ENCODE assay signal across 23 mouse cellular contexts in genomic region chr8:85057367-85057766, GRCm38 (mm10). TPM values are rescaled to one million over a fixed set of nuclear protein-coding genes. Genes with fewer than 3 reads are reported as not detected.
"Had no signal": no experiment of that assay in that cellular context is flagged by ENCODE, and none has a peak within 500 bp of the region (broad histone marks: within the 10 kb centered on the region; RNA-seq: fewer than 3 reads in every experiment).

No protein-coding gene starts in this region.

- H3K27ac ChIP-seq: lung, embryonic 15.5 days; macrophage; midbrain, embryonic 13.5 days; midbrain, embryonic 15.5 days; neural tube, embryonic 12.5 days; stomach, embryonic 15.5 days had no signal

- H3K4me3 ChIP-seq: lung, embryonic 15.5 days; megakaryocyte, embryonic 14.5 days; midbrain, embryonic 13.5 days; midbrain, embryonic 15.5 days; neural tube, embryonic 12.5 days; stomach, embryonic 15.5 days had no signal

- H3K27me3 ChIP-seq: lung, embryonic 15.5 days; midbrain, embryonic 13.5 days; midbrain, embryonic 15.5 days; neural tube, embryonic 12.5 days; stomach, embryonic 15.5 days had no signal

- ATAC-seq: liver, postnatal 0 days; lung, postnatal 0 days; midbrain, embryonic 13.5 days; midbrain, embryonic 15.5 days had no signal

- H3K4me2 ChIP-seq: lung, embryonic 15.5 days; midbrain, embryonic 11.5 days; midbrain, embryonic 13.5 days; midbrain, embryonic 15.5 days; neural tube, embryonic 12.5 days; stomach, embryonic 15.5 days had no signal

- H3K9me3 ChIP-seq: lung, embryonic 15.5 days; megakaryocyte, embryonic 14.5 days; midbrain, embryonic 13.5 days; midbrain, embryonic 15.5 days; neural tube, embryonic 12.5 days; stomach, embryonic 15.5 days had no signal

- DNase-seq: liver, postnatal 0 days; lung, adult 2 months; lung, postnatal 14 days; lung, postnatal 36 days; right cerebral cortex, postnatal 14 days; thymus, adult 18-20 months; thymus, postnatal 14 days; thymus, postnatal 36 days had no signal

- H3K9ac ChIP-seq: liver, postnatal 0 days; lung, embryonic 15.5 days; midbrain, embryonic 13.5 days; midbrain, embryonic 15.5 days; neural tube, embryonic 12.5 days; stomach, embryonic 15.5 days had no signal

RNA-seq across cellular contexts. Expression of gene Gm5741, which starts 10.4 kb away (rescaled TPM):
- total RNA-seq: megakaryocyte progenitor cell, adult 5-6 weeks; midbrain, postnatal 0 days; monocyte, adult 5-6 weeks; neutrophil, adult 5-6 weeks had no signal
- polyA plus RNA-seq: liver, postnatal 0 days; lung, adult 2 months; lung, embryonic 15.5 days; lung, postnatal 0 days; macrophage; neural tube, embryonic 12.5 days; neural tube, embryonic 14.5 days; thymus, postnatal 0 days had no signal
